Mouse (Mus musculus): Measurements from ENCODE around the gene Cps1. TPM values are rescaled to one million over a fixed set of nuclear protein-coding genes. Genes with fewer than 3 reads are reported as not detected.
A peak's percentile ranks its signal among the peaks of the same experiment; 100 is the strongest.

The Cps1 gene
- polyA plus RNA-seq, 1 experiment from 2014 or later, result 367 TPM

- Histone ChIP-seq H3K36me3 (ENCODE audit: control insufficient read depth, insufficient read depth, low read length) (no peaks in the 10 kb centered on the region), H3K27ac (ENCODE audit: low read length) (no peak overlapping the region), H3K4me2 (ENCODE audit: low read depth, low read length) (no peak overlapping the region), H3K9ac (ENCODE audit: low read depth, low read length) (no peak overlapping the region), H3K4me3 (ENCODE audit: low read length) (0 out of 2 replicates have a peak overlapping the region, but pooled peaks have one; percentile 1), H3K4me1 (ENCODE audit: control insufficient read depth, insufficient read depth, low read length) (no peaks in the 10 kb centered on the region), H3K9me3 (ENCODE audit: control insufficient read depth, low read length) (no peaks in the 10 kb centered on the region), H3K27me3 (replicated peaks; ENCODE audit: control insufficient read depth, insufficient read depth, low read length) (no peaks in the 10 kb centered on the region)
- ATAC-seq, result no peak
- WGBS, result 76% methylated on average over 8 of the region's 8 CpGs
Observed at GRCm38 (mm10) chr1:67116571-67116970, 6.3 kb upstream of the Cps1 start.

DNA sequence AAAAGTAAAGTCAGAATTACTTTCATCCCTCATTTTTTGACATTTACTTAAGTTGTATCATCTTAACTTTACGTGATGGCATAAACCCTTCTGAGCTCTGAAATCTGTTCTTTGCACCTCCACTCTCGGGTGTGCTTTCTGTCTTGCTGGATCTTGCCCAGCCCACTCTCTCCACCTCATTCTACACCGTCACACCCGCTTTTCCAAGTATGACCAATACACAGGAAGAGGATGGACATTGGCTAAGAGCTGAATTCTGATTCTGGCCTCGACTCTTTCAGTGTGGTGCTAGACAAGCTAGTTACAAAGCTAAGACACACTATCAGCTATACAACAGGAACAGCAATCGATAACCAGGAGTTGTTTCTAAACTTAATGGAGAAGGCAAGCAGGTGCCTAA lies 5.0 kb upstream of the Cps1 start:
- Histone ChIP-seq H3K4me2 (ENCODE audit: low read depth, low read length) (peak overlapping the region; percentile 30; the same call in 1 of the 2 replicates), H3K27me3 (replicated peaks; ENCODE audit: control insufficient read depth, insufficient read depth, low read length) (no peaks in the 10 kb centered on the region), H3K4me3 (ENCODE audit: low read length) (0 out of 2 replicates have a peak overlapping the region, but pooled peaks have one; percentile 9), H3K9me3 (ENCODE audit: control insufficient read depth, low read length) (no peaks in the 10 kb centered on the region), H3K36me3 (ENCODE audit: control insufficient read depth, insufficient read depth, low read length) (no peaks in the 10 kb centered on the region), H3K9ac (ENCODE audit: low read depth, low read length) (no peak overlapping the region), H3K4me1 (ENCODE audit: control insufficient read depth, insufficient read depth, low read length) (no peaks in the 10 kb centered on the region), H3K27ac (ENCODE audit: low read length) (peak overlapping the region; percentile 41; the same call in 1 of the 2 replicates)
- WGBS, result 66% methylated on average over 6 of the region's 6 CpGs
- ATAC-seq, result peak; percentile 69

DNA sequence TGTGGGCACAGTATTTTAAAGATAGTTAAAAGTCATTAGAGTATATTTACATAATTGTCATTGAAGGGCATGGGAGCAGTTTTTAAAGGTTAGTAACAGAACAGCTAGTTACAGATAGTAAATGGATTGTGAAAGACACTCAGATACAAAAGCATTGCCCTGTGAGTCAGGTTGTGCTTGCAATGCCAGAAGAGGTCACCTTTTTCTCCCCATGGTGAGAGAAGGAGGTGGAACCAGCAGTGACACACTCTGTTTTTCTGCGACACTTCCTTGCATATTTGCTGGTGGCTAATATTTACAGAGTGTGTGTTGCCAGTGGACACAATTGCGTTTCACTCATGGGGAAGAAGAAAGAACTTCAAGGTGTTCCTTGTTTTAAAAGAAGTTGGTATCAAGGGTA lies 2.6 kb downstream of the Cps1 start:
- ATAC-seq, result peak; percentile 18; the same call in 1 of the 2 replicates

GRCm38 (mm10) chr1:67143939-67144338 lies 21.1 kb downstream of the Cps1 start:
- H3K9ac ChIP-seq (ENCODE audit: low read depth, low read length), result no peak overlapping the region
- no peak overlapping the region for H3K27ac ChIP-seq (ENCODE audit: low read length)
- H3K27me3 ChIP-seq (replicated peaks; ENCODE audit: control insufficient read depth, insufficient read depth, low read length), result no peaks in the 10 kb centered on the region
- H3K9me3 ChIP-seq (ENCODE audit: control insufficient read depth, low read length), result no peaks in the 10 kb centered on the region
- 6% methylated on average over 8 of the region's 8 CpGs for WGBS
- no peak for ATAC-seq
- H3K36me3 ChIP-seq (ENCODE audit: control insufficient read depth, insufficient read depth, low read length), result no peaks in the 10 kb centered on the region
- no peak overlapping the region for H3K4me2 ChIP-seq (ENCODE audit: low read depth, low read length)
- H3K4me3 ChIP-seq (ENCODE audit: low read length), result no peak overlapping the region
- H3K4me1 ChIP-seq (ENCODE audit: control insufficient read depth, insufficient read depth, low read length), result no peaks in the 10 kb centered on the region

More for the DNA sequence above, 2.6 kb downstream of the Cps1 start:
- Histone ChIP-seq H3K4me1 (ENCODE audit: control insufficient read depth, insufficient read depth, low read length) (peaks cover 2% of the 10 kb centered on the region), H3K4me3 (ENCODE audit: low read length) (no peak overlapping the region), H3K36me3 (ENCODE audit: control insufficient read depth, insufficient read depth, low read length) (no peaks in the 10 kb centered on the region), H3K9ac (ENCODE audit: low read depth, low read length) (no peak overlapping the region), H3K27me3 (replicated peaks; ENCODE audit: control insufficient read depth, insufficient read depth, low read length) (no peaks in the 10 kb centered on the region), H3K9me3 (ENCODE audit: control insufficient read depth, low read length) (no peaks in the 10 kb centered on the region), H3K27ac (ENCODE audit: low read length) (no peak overlapping the region), H3K4me2 (ENCODE audit: low read depth, low read length) (no peak overlapping the region)
- WGBS, result 66% methylated on average over 2 of the region's 2 CpGs

GRCm38 (mm10) chr1:67151246-67151645 lies 28.4 kb downstream of the Cps1 start:
- H3K36me3 ChIP-seq (ENCODE audit: control insufficient read depth, insufficient read depth, low read length), result peaks cover 2% of the 10 kb centered on the region; the same call in 1 of the 2 replicates
- ATAC-seq, result no peak
- no peaks in the 10 kb centered on the region for H3K9me3 ChIP-seq (ENCODE audit: control insufficient read depth, low read length)
- no peak overlapping the region for H3K9ac ChIP-seq (ENCODE audit: low read depth, low read length)
- no peak overlapping the region for H3K4me2 ChIP-seq (ENCODE audit: low read depth, low read length)
- no peak overlapping the region for H3K4me3 ChIP-seq (ENCODE audit: low read length)
- H3K4me1 ChIP-seq (ENCODE audit: control insufficient read depth, insufficient read depth, low read length), result no peaks in the 10 kb centered on the region
- no peak overlapping the region for H3K27ac ChIP-seq (ENCODE audit: low read length)
- WGBS, result 67% methylated on average over 3 of the region's 3 CpGs
- H3K27me3 ChIP-seq (replicated peaks; ENCODE audit: control insufficient read depth, insufficient read depth, low read length), result no peaks in the 10 kb centered on the region

GRCm38 (mm10) chr1:67167283-67167682 lies 44.5 kb downstream of the Cps1 start:
- no peaks in the 10 kb centered on the region for H3K36me3 ChIP-seq (ENCODE audit: control insufficient read depth, insufficient read depth, low read length)
- no peaks in the 10 kb centered on the region for H3K4me1 ChIP-seq (ENCODE audit: control insufficient read depth, insufficient read depth, low read length)
- H3K27me3 ChIP-seq (replicated peaks; ENCODE audit: control insufficient read depth, insufficient read depth, low read length), result no peaks in the 10 kb centered on the region
- 75% methylated on average over 4 of the region's 4 CpGs for WGBS
- no peak overlapping the region for H3K4me3 ChIP-seq (ENCODE audit: low read length)
- no peak overlapping the region for H3K9ac ChIP-seq (ENCODE audit: low read depth, low read length)
- H3K4me2 ChIP-seq (ENCODE audit: low read depth, low read length), result no peak overlapping the region
- H3K27ac ChIP-seq (ENCODE audit: low read length), result no peak overlapping the region
- no peak for ATAC-seq
- no peaks in the 10 kb centered on the region for H3K9me3 ChIP-seq (ENCODE audit: control insufficient read depth, low read length)

DNA sequence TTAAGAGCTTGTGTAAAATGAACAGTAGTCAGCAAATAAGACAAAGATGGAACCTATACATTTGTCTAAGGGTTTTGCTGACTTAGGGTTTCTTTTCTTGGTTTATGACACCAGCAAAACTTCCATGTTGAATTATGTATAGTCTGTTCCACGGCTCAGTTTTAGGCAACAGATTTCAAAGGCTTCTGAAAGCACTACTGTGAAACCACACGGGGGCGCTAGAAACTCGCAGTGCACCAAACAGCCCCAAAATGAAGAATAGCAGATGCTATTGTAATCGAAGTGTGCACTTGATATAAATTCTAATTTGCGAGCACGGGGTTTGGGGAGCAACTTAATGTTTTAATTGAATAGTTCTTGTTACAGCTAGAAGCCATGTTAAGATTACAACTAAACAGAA lies 58.3 kb downstream of the Cps1 start:
- ATAC-seq, result 0 out of 2 replicates have a peak, but pooled peaks have one; percentile 24

GRCm38 (mm10) chr1:67182201-67182600 lies 59.4 kb downstream of the Cps1 start:
- Histone ChIP-seq H3K36me3 (ENCODE audit: control insufficient read depth, insufficient read depth, low read length) (no peaks in the 10 kb centered on the region), H3K27ac (ENCODE audit: low read length) (no peak overlapping the region), H3K9me3 (ENCODE audit: control insufficient read depth, low read length) (no peaks in the 10 kb centered on the region), H3K4me1 (ENCODE audit: control insufficient read depth, insufficient read depth, low read length) (no peaks in the 10 kb centered on the region), H3K4me2 (ENCODE audit: low read depth, low read length) (no peak overlapping the region), H3K4me3 (ENCODE audit: low read length) (no peak overlapping the region), H3K9ac (ENCODE audit: low read depth, low read length) (no peak overlapping the region), H3K27me3 (replicated peaks; ENCODE audit: control insufficient read depth, insufficient read depth, low read length) (no peaks in the 10 kb centered on the region)
- ATAC-seq, result no peak
- 61% methylated on average over 7 of the region's 7 CpGs for WGBS

More for the DNA sequence above, 58.3 kb downstream of the Cps1 start:
- Histone ChIP-seq H3K9ac (ENCODE audit: low read depth, low read length) (no peak overlapping the region), H3K4me1 (ENCODE audit: control insufficient read depth, insufficient read depth, low read length) (no peaks in the 10 kb centered on the region), H3K27me3 (replicated peaks; ENCODE audit: control insufficient read depth, insufficient read depth, low read length) (no peaks in the 10 kb centered on the region), H3K27ac (ENCODE audit: low read length) (no peak overlapping the region), H3K36me3 (ENCODE audit: control insufficient read depth, insufficient read depth, low read length) (no peaks in the 10 kb centered on the region), H3K4me3 (ENCODE audit: low read length) (no peak overlapping the region), H3K9me3 (ENCODE audit: control insufficient read depth, low read length) (no peaks in the 10 kb centered on the region), H3K4me2 (ENCODE audit: low read depth, low read length) (no peak overlapping the region)
- 11% methylated on average over 7 of the region's 7 CpGs for WGBS

DNA sequence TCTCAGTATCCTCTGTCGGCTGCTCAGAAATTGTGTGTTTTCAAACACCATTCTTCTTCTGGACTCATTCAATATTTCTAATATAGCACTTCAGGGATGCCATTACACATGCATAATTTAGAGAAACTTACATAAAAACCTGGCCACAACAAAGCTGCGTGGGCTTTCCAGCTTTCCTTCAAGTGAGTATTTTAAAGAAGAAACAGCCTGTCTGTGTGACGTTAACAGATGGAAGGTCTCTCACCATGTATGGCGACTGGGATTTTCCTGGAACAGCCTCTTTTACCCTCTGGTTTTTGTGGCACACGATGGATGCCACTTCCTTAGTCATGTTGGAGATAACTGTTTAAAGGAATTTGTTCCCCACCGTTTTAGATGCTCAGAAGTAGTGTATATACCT lies 60.7 kb downstream of the Cps1 start:
- 64% methylated on average over 6 of the region's 6 CpGs for WGBS
- no peak overlapping the region for H3K9ac ChIP-seq (ENCODE audit: low read depth, low read length)
- no peak overlapping the region for H3K4me2 ChIP-seq (ENCODE audit: low read depth, low read length)
- ATAC-seq, result no peak
- no peak overlapping the region for H3K27ac ChIP-seq (ENCODE audit: low read length)
- H3K36me3 ChIP-seq (ENCODE audit: control insufficient read depth, insufficient read depth, low read length), result no peaks in the 10 kb centered on the region
- H3K4me1 ChIP-seq (ENCODE audit: control insufficient read depth, insufficient read depth, low read length), result no peaks in the 10 kb centered on the region
- H3K27me3 ChIP-seq (replicated peaks; ENCODE audit: control insufficient read depth, insufficient read depth, low read length), result no peaks in the 10 kb centered on the region
- H3K9me3 ChIP-seq (ENCODE audit: control insufficient read depth, low read length), result no peaks in the 10 kb centered on the region
- no peak overlapping the region for H3K4me3 ChIP-seq (ENCODE audit: low read length)

DNA sequence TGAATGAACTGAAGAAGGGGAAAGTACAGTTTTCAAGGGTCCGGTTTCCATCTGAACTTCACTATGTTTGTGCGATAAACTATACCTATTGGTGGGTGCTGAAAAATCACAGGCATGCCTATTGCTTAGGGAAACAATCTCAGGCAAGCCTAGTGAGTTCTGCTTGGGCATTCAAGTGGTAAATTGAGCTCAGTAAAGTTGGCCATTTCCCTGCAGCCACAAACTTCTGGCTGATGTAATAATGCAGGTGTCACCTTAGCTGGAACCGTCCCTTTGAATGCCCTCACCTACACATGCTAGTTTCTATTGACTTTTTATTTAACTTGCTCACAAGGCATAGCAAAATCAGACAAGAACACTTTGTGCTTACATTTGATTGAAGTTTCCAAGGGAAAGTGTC lies 61.3 kb downstream of the Cps1 start:
- no peak for ATAC-seq
- Histone ChIP-seq H3K4me3 (ENCODE audit: low read length) (no peak overlapping the region), H3K27ac (ENCODE audit: low read length) (no peak overlapping the region), H3K36me3 (ENCODE audit: control insufficient read depth, insufficient read depth, low read length) (no peaks in the 10 kb centered on the region), H3K27me3 (replicated peaks; ENCODE audit: control insufficient read depth, insufficient read depth, low read length) (no peaks in the 10 kb centered on the region), H3K9me3 (ENCODE audit: control insufficient read depth, low read length) (no peaks in the 10 kb centered on the region), H3K4me2 (ENCODE audit: low read depth, low read length) (no peak overlapping the region), H3K9ac (ENCODE audit: low read depth, low read length) (no peak overlapping the region), H3K4me1 (ENCODE audit: control insufficient read depth, insufficient read depth, low read length) (no peaks in the 10 kb centered on the region)
- WGBS, result 78% methylated on average over 3 of the region's 3 CpGs

Measured in intestine, embryonic 16.5 days (tissue).